Mouse (Mus musculus): ENCODE measurements at regions not wholly inside any gene's neighbourhood (a gene's known extent, or its start where the extent isn't known, plus 50 kb on each side); places are given as distances from the start of the nearest gene placed in this dataset.

DNA sequence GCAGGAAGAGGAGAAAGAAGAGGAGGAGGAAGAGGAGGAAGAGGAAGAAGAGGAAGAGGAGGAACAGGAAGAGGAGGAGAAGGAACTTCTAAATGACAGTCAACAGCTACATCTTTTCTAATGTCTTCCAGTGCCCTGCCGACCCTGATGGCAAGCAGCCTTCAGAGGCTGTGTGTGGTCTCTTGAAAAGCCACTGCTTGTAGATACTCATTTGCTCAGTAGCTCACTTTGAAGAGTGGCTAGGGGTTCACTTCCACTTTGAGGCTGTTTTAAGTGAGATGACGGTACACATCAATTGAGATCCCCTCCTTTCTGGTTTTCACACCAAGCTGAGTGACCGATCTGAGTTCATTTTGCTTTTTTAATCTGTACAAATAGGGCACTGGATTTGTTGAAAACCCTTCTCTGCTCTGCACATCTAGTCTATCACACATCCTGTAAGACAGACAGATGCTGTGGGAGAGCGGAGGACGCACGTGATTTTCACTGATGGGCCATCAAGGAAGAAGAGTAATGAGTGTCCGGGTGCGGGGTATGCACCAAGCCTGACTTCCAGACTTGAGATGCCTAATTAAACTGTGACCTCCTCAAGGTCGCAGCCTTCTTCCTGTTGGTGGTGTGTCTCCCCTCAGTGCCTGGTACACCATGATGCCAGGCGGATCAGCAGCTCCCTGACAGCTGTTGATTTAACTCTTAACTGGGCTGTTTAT, 239.0 kb downstream of the Mtx2 start:
- DNase-seq: peak; percentile 63

DNA sequence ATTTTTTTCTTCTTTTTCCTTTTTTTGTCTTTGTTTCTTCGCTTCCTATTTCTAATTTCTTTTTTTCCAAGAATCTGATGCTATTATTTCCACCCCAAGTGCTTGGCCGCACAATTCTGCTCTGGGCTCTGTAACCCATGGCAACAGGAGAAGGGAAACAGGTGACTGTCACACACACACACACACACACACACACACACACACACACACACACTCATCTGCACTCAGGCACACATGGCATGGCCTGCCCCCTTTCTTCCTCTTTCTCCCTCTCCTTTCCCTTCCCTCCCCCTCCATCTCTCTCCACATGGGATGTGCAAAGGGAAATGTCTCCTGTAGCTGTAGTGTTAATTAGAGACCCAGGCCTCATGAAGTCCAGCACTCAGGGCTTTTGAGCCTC, 239.7 kb downstream of the Mtx2 start:
- no peak for DNase-seq

DNA sequence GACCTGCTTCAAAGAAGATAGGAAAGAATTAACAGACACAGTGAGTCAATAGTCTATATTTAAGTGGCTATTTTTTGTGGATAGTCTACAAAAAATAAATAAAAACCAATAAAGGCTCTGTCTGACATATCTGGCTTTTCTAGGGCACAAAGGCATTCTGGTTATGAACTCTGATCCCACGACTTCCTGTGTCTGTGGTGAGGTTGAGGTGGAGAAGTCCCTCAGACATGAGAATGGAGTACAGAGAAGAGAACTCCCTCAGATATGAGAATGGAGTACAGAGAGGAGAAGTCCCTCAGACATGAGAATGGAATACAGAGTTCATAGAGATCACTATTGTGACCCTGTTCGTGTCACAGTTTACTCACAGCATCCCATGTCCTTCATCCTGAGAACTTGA, 243.7 kb downstream of the Mtx2 start:
- no peak for DNase-seq

DNA sequence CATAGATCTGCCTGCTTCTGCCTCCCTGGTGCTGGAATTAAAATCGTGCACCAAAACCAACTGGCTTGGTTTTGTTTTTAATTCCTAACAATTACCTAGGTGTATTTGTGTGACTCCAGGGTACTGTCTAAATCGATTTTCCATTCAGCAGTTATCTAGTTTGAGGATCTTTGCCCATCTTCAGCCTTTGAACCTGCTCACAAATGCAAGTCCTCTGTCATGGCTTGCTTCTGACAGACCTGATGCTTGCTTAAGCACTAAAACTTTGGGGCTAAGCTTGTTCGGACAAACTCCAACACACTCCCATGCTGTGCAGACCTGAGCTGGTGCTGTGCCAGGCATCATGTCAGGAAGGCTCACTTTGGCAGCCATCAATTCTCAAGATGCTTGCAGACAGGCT, 246.4 kb downstream of the Mtx2 start:
- DNase-seq: no peak

DNA sequence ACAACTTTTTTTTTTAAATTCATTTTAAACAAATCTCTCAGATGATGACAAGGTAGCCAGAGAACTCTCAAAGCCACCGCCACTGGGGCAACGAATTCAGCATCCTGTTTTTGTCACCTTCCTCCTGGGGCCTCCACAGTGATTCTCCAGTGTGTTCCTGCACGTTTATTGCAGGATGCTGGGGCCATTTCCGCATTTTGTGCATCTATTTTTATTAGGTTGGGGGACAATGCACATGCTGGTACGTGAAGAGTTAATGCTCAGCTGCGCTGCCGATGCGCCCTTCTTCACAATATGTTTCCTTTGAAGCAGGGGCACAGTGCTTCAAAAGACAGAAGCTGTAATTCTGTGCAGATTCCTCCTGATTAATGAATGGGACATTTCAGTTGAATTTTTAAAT, 246.9 kb downstream of the Mtx2 start:
- peak; percentile 19 for DNase-seq

DNA sequence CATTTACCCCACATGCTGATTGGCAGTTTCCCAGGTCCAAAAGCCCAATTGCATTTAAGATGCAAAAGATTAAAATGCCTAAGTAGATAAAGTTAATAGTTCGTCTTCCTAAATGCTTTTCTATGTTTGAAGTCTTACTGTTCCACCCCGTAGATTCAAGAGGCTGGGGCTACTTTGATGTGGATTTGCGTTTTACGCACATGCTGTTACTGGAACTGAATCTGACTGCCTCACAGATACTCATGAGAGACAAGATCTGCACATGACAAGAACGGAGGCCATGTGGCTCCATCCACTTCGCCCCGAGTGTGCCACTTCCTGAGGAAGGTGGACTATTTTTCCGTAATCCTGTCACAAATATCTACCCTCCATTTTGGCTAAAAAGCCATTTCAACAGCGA, 247.6 kb downstream of the Mtx2 start:
- no peak for DNase-seq

DNA sequence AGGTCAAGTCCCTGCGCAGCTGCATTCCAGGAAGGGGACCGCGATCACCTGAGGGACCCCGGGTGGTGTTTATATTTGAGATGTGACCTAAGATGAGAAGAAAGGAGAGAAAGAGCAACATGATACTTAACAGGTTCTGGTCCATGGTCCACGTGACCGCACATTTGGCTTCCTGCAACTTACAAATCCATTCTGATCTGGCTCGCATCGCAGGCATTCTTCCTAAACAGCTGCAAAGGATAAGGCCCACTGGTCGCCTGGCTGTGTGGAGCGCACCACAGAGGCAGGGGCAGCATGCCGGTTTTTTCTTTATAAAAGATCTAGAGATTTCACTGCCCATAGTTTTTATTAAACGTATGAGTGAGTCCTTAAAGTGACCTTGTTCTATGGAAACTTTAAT, 261.6 kb downstream of the Mtx2 start:
- DNase-seq: no peak

DNA sequence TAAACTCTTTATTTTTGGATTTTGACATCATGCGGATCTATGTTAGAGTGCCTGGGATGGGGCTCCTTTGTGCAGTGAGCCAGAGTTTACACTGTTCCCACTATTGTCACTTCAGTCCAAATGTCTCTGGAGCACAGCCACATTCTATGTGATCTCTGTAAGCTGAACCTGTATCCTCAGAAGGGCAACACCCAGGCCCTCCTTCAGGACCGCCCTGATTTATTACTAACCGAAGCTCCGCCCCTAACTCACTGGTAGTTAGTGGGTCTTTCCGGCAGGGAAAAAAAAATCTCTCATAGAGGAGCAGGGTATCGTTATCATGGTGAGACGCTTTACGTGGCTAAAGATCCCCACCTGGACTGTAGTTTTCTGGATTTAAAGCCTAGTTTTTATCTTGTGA, 263.6 kb downstream of the Mtx2 start:
- DNase-seq: no peak

DNA sequence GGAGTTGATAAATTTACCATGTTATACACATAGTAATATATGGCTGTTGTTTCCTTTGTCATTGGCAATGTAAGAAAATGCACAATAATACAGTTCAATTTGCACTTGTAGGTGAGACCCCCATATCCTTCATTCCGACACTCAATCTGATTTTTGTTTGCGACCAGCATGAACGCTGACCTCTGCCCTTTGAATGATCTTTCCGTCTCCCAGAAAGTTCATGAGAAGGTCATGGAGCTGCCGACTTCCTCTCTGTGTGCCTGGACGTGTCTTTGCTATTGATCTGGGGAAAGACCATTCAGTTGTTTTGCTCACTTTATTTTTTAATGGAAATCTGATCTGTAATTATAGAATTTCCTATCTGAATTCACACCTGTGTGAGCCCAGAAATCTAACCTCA, 264.0 kb downstream of the Mtx2 start:
- DNase-seq: no peak

DNA sequence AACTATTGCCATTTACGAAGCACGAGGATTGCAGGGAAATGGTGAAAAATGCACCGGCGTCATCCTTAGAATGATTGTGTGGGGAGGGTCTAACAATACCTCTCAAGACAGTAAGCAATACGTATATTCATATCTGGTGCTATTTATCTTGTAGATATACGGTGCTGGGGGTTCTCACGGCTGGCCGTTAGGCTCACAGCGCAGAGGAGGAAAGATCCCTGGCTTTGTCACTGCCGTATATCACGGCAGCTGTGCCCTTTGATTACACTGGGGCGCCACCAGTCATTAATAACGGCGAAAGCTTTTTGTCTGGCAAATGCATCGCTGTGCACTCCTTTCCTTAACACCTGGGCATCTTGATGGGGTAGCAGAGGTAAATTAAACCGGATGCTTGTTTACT, 264.8 kb downstream of the Mtx2 start:
- DNase-seq: no peak

DNA sequence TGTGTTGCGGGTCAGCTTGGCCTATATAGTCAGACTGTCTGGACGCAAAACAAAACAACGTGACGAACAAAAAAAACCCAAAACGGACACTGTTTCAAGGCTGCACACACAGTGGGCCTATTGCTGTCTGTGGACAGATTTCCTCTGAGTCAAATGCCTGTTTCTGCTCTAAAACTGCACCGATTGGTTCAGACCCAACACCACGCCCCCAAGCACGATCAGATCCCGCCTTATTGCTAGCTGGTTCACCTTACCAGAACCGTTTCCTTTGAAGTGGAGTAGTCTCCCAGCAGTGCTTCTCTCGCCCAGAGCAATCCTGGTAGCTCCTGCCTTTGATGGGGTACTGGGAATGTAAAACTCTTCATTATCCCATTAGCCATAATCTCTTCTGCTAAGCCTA, 275.9 kb downstream of the Mtx2 start:
- peak; percentile 51 for DNase-seq

DNA sequence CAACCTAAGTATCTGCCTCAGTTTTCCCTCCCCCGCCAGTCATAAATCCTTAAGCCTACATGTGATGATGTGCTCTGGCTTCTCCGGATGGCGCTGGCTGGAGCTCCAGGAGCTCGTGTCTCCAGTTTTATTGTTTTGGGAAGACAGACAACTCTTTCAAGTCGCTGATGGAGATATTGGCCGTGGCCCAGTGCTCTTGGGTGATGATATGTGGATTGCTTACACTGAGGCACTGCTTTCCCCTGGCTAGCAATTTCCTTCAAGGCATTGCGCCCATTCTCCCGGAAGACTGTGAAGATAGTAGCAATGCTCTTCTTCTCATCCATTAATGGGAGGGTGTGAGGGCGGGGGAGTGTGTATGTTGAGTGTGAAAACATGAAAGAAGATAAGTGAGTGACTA, 287.1 kb downstream of the Mtx2 start:
- DNase-seq: peak; percentile 53

DNA sequence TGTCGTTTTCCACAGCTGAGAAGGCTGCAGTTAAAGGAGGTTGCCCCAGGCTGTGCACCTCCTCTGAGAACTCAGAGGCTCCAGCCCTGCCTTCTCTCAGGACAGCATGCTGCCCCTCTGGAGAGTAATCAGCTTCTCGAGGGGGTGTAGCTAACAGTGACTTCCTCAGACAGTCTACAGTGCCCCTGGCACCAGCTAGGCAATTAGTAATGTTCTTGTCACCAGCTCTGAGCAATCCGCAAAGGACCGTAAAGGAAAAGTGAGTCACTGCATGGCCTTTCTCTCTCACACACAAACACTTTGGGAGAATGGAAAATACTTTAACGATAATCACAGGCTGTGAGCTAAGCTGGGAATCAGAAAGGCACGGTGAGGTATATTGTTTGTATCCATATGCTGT, 288.8 kb downstream of the Mtx2 start:
- peak; percentile 7 for DNase-seq

DNA sequence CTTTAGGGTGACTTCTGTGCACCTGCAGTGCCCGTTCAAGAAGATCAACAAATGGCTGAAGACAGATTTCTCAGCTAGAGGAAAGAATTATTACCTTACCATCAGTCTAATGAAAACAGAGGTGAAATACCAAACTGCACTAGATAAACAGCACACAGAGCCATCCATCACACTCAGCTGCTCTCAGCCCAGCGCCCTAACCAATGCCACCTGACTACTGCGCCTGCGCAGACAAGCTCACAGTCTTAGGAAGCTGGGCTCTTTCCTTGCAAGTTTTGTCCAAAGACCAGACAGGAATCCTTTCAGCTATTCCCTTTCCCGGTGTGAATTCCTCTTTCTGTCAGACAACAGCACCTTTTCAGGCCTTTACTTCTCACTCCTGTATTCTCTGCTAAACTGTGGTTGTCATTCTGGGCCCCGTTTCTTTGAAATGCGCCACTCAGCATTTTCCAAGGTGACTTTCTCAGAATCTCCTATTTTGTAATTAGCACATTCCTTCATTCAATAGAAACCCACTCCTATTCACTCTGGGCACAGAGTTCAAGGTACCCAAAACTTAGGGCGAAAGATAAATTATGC, 292.8 kb downstream of the Mtx2 start:
- DNase-seq: peak; percentile 47

DNA sequence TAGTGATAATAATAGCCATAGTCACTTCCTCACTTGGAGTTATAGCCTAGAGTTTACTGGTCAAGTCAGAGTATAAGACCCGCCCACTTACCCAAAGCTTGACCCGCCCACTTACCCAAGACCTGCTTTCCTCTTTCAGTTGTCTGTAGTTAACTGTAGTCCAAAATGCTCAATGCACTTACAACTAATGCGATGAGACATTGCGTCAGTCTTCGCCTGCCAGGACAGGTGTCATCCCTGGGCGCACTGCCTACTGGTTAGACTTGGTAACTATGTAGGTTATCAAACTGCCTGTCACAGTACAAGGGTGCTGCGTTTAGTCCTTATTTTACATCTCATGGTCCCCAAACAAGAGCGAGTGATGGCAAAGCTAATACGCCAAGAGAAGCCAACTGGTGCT, 294.0 kb downstream of the Mtx2 start:
- DNase-seq: no peak

DNA sequence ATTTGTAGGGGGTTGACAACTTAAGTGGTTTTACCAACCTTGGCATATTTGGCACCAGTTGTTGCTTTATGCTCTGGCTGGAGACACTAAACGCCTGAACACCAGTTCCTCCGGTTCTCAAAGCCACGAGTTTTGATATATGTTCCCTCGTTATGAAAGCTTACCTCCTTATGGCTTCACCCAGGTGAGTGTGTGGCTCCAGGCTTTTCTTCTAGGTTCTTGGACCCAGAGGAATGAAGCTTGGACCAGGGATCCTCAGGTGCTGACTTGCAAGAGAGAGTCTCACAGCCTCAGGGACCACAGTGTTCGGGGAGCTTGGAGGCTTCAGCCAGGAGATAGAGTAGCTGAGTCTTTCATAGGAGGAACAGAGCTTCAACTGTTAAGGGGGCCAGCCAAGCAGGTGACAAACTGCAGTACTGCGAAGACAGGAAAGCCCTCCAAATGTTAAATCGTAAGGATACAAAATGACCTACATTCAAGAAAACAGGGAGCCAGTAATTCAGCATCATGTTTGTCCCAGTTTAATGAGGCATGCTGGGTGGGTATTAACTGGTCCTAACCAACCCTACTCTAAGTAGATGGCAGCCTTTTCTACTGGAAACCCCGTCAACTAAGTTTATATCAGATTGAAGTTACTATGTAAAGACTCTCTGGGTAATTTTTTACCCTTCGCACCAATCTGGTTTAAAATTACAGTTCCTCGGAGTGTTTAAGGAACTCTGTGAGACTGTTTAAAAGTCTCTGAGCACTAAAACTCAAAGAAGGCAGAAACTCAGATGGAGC, 307.9 kb downstream of the Mtx2 start:
- peak; percentile 14 for DNase-seq

DNA sequence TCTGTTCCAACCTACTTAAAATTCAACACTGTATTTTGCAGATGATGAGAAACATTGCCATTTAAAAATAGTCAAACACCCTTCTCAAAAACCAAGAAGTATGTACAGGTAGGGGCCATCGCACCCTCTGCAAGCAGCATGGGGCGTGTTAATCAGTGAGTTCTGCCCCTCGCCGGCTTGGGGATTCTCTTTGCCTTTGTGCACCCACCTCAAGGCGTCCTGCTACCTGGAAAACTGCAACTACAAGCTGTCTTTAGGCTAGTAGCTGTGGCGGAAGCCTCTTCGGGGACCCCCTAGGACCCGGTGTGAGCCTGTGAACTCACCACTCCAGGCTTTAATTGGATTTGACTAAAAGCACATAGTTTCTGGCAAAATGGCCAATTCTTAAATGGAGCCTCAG, 311.0 kb downstream of the Mtx2 start:
- DNase-seq: peak; percentile 17

DNA sequence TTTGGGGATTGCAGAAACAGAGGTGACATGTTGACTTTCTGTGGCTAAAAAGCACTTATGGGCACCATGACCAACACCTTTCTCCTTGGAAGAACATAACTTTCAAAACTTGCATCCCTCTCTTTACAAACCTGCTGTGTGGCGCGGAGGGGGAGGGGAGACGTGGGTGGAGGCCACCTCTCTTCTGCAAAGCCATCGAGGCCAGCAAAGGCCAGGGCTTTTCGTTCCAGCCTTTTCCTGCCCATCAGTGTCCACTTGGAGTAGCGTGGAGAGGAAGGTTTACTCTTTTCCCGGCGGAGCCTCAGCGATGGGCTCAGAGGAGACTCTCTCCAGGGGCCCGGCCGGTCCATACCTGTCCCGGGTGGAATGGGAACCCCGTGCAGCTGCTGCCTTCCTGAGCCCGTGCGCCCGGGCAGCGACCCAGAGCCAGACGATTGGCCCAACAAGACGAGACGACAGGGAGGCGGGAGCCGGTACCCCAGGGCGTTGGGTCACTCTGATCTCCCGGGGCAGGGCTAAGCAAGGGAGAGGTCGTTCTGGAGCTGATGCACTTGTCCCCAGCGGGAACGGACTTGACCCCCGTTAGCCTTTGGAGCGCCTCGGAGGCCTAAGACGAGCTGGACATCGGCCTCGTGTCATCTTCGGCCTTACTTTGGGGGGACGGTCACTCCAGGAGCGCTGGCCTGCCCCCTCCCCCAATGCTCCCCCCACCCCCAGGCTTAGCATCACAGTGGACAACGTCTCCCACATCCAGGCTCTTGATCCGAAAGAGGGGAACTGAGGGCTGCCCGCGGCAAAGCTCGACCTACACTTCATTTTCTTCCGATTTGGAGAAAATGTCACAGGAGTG, 311.8 kb downstream of the Mtx2 start:
- peak; percentile 70 for DNase-seq

DNA sequence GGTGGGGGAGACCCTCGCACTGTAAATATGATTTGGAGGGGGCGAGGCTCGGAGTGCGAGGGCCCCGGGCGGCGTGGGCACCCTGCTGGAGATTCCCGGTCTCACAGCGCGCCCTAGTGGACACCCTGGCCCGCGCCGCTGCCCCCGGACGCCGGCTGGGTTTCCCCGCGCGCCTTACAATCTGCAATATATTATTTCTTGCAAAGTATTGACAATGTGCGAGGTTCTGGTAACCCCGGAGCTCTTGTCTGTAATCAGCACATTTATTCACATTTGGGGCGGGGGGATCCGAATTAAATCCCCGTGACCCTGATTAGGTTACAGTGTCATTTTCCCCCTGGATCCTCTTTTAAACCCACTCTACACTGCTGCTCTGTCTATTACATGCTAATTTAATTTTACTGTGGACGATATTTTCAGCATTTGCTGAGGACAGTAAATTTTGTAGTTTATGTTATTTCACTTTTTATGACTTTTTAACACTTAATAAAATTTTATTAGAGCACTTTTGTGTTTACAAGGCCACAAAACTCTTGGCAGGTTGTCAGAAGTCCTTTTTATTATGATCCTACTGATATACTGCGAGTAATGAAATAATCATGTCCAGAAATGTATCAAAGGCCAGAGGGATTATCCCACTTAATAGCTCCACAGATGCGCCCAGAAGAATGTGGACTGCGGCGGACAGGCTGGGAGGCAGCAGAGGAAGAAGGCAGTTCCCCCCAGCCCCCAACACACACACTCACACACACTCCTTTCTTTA, 312.6 kb downstream of the Mtx2 start:
- peak; percentile 92 for DNase-seq

DNA sequence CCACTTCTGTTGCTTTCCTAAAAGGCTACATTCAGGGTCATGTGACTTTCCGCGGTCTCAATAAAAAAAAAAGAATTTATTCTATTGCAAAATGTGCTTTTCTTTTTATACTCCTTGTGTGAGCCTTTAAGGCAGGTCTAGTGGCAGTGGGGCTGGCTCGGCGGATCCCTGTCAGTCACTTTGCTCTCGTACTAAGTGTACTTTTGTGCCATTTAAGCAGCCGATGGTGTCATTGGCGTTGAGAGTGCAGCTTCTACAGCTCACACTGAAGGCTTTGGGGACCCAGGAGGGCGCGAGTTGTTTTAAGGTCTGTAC, 313.1 kb downstream of the Mtx2 start:
- DNase-seq: no peak

DNA sequence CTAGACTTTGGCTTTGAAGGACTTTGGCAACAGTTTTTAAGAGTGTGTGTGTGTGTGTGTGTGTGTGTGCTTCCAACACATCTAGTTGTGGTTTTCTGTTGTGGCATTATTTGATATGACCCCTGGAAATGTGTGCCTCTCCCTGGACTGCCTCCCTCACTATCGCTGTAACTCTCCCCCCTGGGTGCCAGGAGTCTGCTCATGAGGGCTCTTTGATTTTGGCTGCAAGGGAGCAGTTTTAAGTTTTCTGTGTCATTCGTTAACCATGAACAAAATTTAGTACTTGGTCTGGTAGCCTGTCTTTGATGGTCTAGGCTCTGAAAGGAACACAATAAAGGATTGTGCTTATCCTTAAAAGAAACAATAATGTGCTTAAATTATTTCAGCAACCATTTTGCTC, 313.9 kb downstream of the Mtx2 start:
- DNase-seq: no peak

DNA sequence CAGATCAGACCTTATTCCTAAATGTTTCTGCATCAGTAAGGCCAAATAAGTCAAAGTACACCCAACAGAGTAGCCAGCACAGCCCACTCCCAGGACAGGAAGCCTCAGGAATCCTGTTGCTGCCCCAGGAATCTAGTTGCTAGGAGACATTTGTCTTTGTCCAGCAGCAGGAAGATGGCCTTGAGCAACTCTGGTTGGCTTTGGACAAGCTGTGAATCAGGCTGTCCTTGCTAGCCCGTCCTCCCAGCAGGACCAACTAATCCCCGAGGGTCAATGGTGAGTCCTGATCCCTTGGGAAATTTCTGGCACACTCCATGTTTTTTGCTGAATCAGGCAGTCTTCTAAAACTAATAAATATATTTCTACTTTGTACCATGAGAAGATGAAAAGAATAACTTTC, 317.1 kb downstream of the Mtx2 start:
- DNase-seq: no peak

DNA sequence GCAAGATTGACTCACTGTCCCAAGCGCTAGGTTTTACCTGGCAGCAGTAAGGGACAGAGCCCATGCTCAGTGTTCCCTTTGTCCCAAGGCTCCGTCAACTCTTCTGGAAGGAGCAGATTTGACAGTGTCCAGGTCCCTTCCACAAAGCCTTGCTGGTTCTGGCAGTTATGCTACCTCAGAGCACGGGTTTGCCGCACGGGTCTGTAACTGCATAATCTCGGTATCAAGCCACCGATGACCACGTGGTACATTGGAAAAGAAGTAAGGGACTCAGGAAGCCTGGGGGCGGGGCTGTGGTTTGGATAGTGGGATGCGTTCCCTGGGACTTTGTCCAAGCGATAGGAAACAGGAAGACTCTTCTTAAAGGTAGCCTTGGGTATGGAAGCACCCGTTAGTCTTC, 319.3 kb downstream of the Mtx2 start:
- DNase-seq: no peak
